Mouse (Mus musculus): ENCODE measurements around the gene Crip2. TPM values are rescaled to one million over a fixed set of nuclear protein-coding genes. Genes with fewer than 3 reads are reported as not detected.

The Crip2 gene
- polyA plus RNA-seq, 1 experiment from 2014 or later: 91.8 TPM

GRCm38 (mm10) chr12:113152272-113152661, 12.2 kb downstream of the Crip2 start:
- Histone ChIP-seq H3K9me3 (no peaks in the 10 kb centered on the region), H3K4me3 (peak overlapping the region; percentile 65), H3K27ac (replicated peaks) (peak overlapping the region; percentile 63; the same call in 1 of the 2 replicates), H3K36me3 (replicated peaks) (no peaks in the 10 kb centered on the region), H3K4me1 (peaks cover 49% of the 10 kb centered on the region), H3K27me3 (replicated peaks; ENCODE audit: low read depth, poor library complexity, severe bottlenecking) (peaks cover 79% of the 10 kb centered on the region)
- 20% methylated on average over 19 of the region's 19 CpGs for WGBS
- no peak for DNase-seq (ENCODE audit: low spot score)

GRCm38 (mm10) chr12:113152991-113153525, 13.0 kb downstream of the Crip2 start:
- WGBS: 80% methylated on average over 6 of the region's 6 CpGs
- H3K36me3 ChIP-seq (replicated peaks): peaks cover 7% of the 10 kb centered on the region; the same call in 1 of the 2 replicates
- H3K4me1 ChIP-seq: peaks cover 51% of the 10 kb centered on the region
- no peak for DNase-seq (ENCODE audit: low spot score)
- 0 out of 2 replicates have a peak overlapping the region, but pooled peaks have one; percentile 65 for H3K4me3 ChIP-seq
- H3K9me3 ChIP-seq: no peaks in the 10 kb centered on the region
- peaks cover 71% of the 10 kb centered on the region for H3K27me3 ChIP-seq (replicated peaks; ENCODE audit: low read depth, poor library complexity, severe bottlenecking)
- no peak overlapping the region for H3K27ac ChIP-seq (replicated peaks)

- H3K27ac ChIP-seq (replicated peaks): no peak overlapping the region
- H3K9me3 ChIP-seq: no peaks in the 10 kb centered on the region
- 91% methylated on average over 7 of the region's 7 CpGs for WGBS
- no peak for DNase-seq (ENCODE audit: low spot score)
- peaks cover 12% of the 10 kb centered on the region; the same call in 1 of the 2 replicates for H3K36me3 ChIP-seq (replicated peaks)
- H3K27me3 ChIP-seq (replicated peaks; ENCODE audit: low read depth, poor library complexity, severe bottlenecking): peaks cover 62% of the 10 kb centered on the region
- H3K4me3 ChIP-seq: no peak overlapping the region
- peaks cover 48% of the 10 kb centered on the region for H3K4me1 ChIP-seq
These were observed 13.9 kb downstream of the Crip2 start for GRCm38 (mm10) chr12:113153971-113154370.

GRCm38 (mm10) chr12:113154747-113155075, 14.7 kb downstream of the Crip2 start:
- no peak overlapping the region for H3K27ac ChIP-seq (replicated peaks)

GRCm38 (mm10) chr12:113155076-113155771, 15.2 kb downstream of the Crip2 start:
- peaks cover 49% of the 10 kb centered on the region for H3K27me3 ChIP-seq (replicated peaks; ENCODE audit: low read depth, poor library complexity, severe bottlenecking)
- peaks cover 18% of the 10 kb centered on the region; the same call in 1 of the 2 replicates for H3K36me3 ChIP-seq (replicated peaks)

More at GRCm38 (mm10) chr12:113154747-113155075, 14.7 kb downstream of the Crip2 start:
- DNase-seq (ENCODE audit: low spot score): no peak
- Histone ChIP-seq H3K27me3 (replicated peaks; ENCODE audit: low read depth, poor library complexity, severe bottlenecking) (peaks cover 54% of the 10 kb centered on the region), H3K36me3 (replicated peaks) (peaks cover 13% of the 10 kb centered on the region; the same call in 1 of the 2 replicates), H3K4me1 (peaks cover 45% of the 10 kb centered on the region), H3K9me3 (no peaks in the 10 kb centered on the region), H3K4me3 (peak overlapping the region; percentile 72)
- 77% methylated on average over 6 of the region's 6 CpGs for WGBS

GRCm38 (mm10) chr12:113155887-113156539, 16.0 kb downstream of the Crip2 start, which contains the start of gene Tedc1:
Tedc1 (plus strand) TSS chr12:113156421.
- DNase-seq (ENCODE audit: low spot score): peak; percentile 99
- Histone ChIP-seq H3K27ac (replicated peaks) (peak within 1 kb of the TSS; percentile 73), H3K4me3 (peak within 1 kb of the TSS; percentile 72), H3K36me3 (replicated peaks) (peaks cover 26% of the 10 kb centered on the region), H3K27me3 (replicated peaks; ENCODE audit: low read depth, poor library complexity, severe bottlenecking) (peaks cover 41% of the 10 kb centered on the region), H3K9me3 (no peaks in the 10 kb centered on the region), H3K4me1 (peaks cover 45% of the 10 kb centered on the region)
- under 1% methylated on average over 46 of the region's 46 CpGs for WGBS

More at GRCm38 (mm10) chr12:113155076-113155771, 15.2 kb downstream of the Crip2 start:
- H3K4me1 ChIP-seq: peaks cover 45% of the 10 kb centered on the region
- DNase-seq (ENCODE audit: low spot score): peak; percentile 58
- 4% methylated on average over 32 of the region's 32 CpGs for WGBS
- no peaks in the 10 kb centered on the region for H3K9me3 ChIP-seq
- peak overlapping the region; percentile 73 for H3K27ac ChIP-seq (replicated peaks)
- peak overlapping the region; percentile 72 for H3K4me3 ChIP-seq

- peaks cover 36% of the 10 kb centered on the region for H3K27me3 ChIP-seq (replicated peaks; ENCODE audit: low read depth, poor library complexity, severe bottlenecking)
- H3K4me1 ChIP-seq: peaks cover 43% of the 10 kb centered on the region
- no peaks in the 10 kb centered on the region for H3K9me3 ChIP-seq
- peak overlapping the region; percentile 72 for H3K4me3 ChIP-seq
- H3K27ac ChIP-seq (replicated peaks): peak overlapping the region; percentile 73
- peaks cover 31% of the 10 kb centered on the region for H3K36me3 ChIP-seq (replicated peaks)
- no peak for DNase-seq (ENCODE audit: low spot score)
- under 1% methylated on average over 23 of the region's 23 CpGs for WGBS
These were observed 16.5 kb downstream of the Crip2 start for GRCm38 (mm10) chr12:113156540-113156929.

GRCm38 (mm10) chr12:113157002-113157401, 17.0 kb downstream of the Crip2 start:
- DNase-seq (ENCODE audit: low spot score): no peak
- no peaks in the 10 kb centered on the region for H3K9me3 ChIP-seq
- peak overlapping the region; percentile 73 for H3K27ac ChIP-seq (replicated peaks)
- peaks cover 38% of the 10 kb centered on the region for H3K4me1 ChIP-seq
- peaks cover 31% of the 10 kb centered on the region for H3K27me3 ChIP-seq (replicated peaks; ENCODE audit: low read depth, poor library complexity, severe bottlenecking)
- H3K4me3 ChIP-seq: peak overlapping the region; percentile 72
- 35% methylated on average over 8 of the region's 8 CpGs for WGBS
- peaks cover 36% of the 10 kb centered on the region for H3K36me3 ChIP-seq (replicated peaks)

- peaks cover 33% of the 10 kb centered on the region for H3K4me1 ChIP-seq
- 91% methylated on average over 8 of the region's 8 CpGs for WGBS
- H3K27ac ChIP-seq (replicated peaks): no peak overlapping the region
- H3K4me3 ChIP-seq: peak overlapping the region; percentile 72
- peaks cover 26% of the 10 kb centered on the region for H3K27me3 ChIP-seq (replicated peaks; ENCODE audit: low read depth, poor library complexity, severe bottlenecking)
- H3K36me3 ChIP-seq (replicated peaks): peaks cover 41% of the 10 kb centered on the region
- no peaks in the 10 kb centered on the region for H3K9me3 ChIP-seq
- DNase-seq (ENCODE audit: low spot score): no peak
These were observed 17.5 kb downstream of the Crip2 start for GRCm38 (mm10) chr12:113157521-113157920.

- DNase-seq (ENCODE audit: low spot score): no peak
- WGBS: 95% methylated on average over 8 of the region's 8 CpGs
- Histone ChIP-seq H3K4me1 (peaks cover 33% of the 10 kb centered on the region), H3K9me3 (no peaks in the 10 kb centered on the region), H3K36me3 (replicated peaks) (peaks cover 45% of the 10 kb centered on the region), H3K27ac (replicated peaks) (no peak overlapping the region), H3K4me3 (peak overlapping the region; percentile 72; the same call in 1 of the 2 replicates), H3K27me3 (replicated peaks; ENCODE audit: low read depth, poor library complexity, severe bottlenecking) (peaks cover 22% of the 10 kb centered on the region)
These were observed 17.9 kb downstream of the Crip2 start for GRCm38 (mm10) chr12:113157971-113158370.

- no peaks in the 10 kb centered on the region for H3K27me3 ChIP-seq (replicated peaks; ENCODE audit: low read depth, poor library complexity, severe bottlenecking)
- no peak overlapping the region for H3K4me3 ChIP-seq
- DNase-seq (ENCODE audit: low spot score): peak; percentile 58
- H3K9me3 ChIP-seq: no peaks in the 10 kb centered on the region
- H3K36me3 ChIP-seq (replicated peaks): peaks cover 56% of the 10 kb centered on the region
- H3K4me1 ChIP-seq: peaks cover 17% of the 10 kb centered on the region
- WGBS: 51% methylated on average over 11 of the region's 11 CpGs
- H3K27ac ChIP-seq (replicated peaks): peak overlapping the region; percentile 71
These were observed 23.5 kb downstream of the Crip2 start for GRCm38 (mm10) chr12:113163561-113164006.

- no peak for DNase-seq (ENCODE audit: low spot score)
- Histone ChIP-seq H3K9me3 (no peaks in the 10 kb centered on the region), H3K27ac (replicated peaks) (no peak overlapping the region), H3K27me3 (replicated peaks; ENCODE audit: low read depth, poor library complexity, severe bottlenecking) (no peaks in the 10 kb centered on the region), H3K4me3 (no peak overlapping the region), H3K36me3 (replicated peaks) (peaks cover 21% of the 10 kb centered on the region), H3K4me1 (peaks cover 13% of the 10 kb centered on the region)
- WGBS: 87% methylated on average over 9 of the region's 9 CpGs
These were observed 28.0 kb downstream of the Crip2 start for GRCm38 (mm10) chr12:113168031-113168536.

All from embryonic facial prominence, embryonic 10.5 days (tissue).